Mouse (Mus musculus) embryo, embryonic 11.5 days (tissue): Measurements from ENCODE around the gene Bod1.

Experiments
- DNase-seq: peaks from one replicate; pipeline ENCODE4 v3.0.0-alpha.2; 2012; ENCODE audit warnings: low read depth, low spot score

Gene Bod1

DNA sequence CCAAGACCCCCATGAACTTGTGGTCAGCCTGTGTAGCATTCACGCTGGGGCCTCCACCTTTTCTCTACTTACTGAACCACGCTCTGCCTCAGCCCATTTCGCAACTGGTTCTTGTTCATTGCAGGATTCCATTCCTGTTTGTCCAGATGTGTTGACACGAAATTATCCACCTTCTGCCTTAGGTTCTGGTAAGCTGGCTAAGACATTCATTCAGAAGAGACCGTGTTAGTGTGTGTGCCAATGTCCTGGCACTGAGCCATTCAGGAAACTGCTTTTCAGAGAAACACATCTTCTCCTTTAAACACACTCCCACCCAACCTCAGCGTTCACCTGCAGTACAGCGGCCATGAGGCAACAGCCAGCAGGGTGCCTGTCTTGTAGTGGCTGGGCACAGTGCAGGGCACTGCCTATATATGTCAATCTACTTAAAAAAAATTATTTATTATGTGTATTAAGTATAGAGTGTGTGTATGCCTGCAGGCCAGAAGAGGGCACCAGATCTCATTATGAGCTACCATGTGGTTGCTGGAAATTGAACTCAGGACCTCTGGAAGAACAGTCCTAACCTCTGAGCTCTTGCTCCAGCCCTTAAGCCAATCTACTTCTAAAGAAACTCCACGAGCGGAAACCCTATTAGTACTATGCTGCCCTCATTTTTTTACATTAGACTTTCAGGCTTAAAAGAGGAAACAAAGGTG lies 2.4 kb downstream of the Bod1 start:
- no peak for DNase-seq

DNA sequence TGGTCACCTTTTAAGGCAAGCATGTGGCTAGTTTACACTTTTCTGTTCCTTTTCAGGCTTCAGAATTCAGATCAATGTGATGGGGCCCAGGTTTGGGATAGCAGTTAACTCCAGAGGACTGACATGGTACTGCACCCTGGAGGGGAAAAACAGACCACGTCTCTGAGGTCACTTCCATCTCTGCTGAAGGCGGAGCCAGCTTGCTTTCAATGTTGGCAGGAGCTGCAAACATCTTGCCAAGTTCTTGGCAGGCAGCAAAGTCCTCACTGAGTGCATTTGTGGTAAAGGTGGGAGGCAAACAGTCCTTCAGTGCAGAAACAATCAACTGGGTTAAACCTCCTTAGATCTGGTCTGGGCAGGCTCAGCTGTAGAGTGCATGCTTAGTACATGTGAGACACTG lies 7.5 kb downstream of the Bod1 start:
- DNase-seq = no peak

DNA sequence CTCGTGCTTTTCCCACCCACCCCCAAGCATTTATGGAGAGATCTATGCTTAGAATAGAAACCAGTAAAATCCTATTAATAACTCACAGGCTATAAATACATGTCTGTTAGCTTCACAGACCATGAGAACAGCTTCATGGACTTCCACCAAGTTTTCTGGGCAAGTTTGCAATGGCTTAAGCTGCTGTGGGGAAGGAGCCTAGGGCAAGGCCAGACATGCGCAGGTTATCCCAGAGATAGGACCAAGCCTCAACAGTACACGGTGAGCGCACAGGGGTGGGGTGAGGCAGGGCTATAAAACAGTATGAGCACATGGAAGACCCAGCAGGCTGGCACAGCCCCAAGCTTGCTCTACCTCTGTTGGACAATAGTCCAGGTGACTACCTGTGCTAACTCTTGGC lies 8.2 kb downstream of the Bod1 start:
- no peak for DNase-seq

DNA sequence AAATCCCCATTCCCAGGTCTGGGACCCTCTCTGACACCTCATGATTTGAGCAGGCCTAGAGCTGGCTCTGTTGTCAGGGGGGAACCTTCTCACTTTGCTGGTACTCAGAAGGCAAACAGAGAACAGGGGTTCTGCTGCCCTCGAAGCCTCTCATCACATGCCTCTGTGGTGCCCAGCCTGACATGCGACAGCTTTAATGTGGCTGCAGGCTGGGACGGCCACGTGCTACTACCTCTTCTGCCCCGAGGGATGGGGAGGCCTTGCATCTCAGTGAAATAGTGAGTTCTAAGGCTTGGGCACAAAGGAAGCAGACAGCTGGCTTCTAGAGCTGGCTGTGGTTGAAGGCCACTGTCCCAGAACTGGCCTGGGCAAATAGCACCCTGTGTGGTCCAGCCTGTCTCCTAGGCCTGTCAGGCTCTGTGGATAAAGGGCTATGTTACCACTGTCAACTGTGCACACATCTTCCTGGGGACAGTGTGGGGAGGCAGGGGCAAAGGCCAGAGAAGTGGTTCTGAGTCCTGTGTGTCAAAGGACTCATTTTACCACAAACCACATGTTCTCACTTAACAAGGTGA lies 8.7 kb downstream of the Bod1 start:
- DNase-seq = no peak

DNA sequence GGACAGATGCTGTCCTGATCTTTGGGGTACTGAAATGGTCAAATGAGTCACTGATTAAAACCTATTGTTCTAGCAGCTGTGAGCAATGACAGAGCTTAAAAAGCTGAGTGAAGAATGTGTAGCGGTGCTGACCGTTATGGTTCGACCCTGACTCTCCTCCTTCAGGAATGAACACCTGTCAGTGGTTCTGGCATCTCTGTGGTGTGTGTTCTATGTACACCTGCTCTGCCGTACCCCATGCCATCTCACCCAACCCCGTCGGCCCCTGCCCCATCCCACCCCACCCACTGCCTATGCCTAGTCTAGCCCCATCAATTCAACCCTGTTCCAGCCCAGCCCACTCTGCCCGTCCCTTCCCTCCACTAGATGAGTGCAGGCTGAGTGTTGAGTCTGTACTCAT lies 9.5 kb downstream of the Bod1 start:
- DNase-seq = no peak

DNA sequence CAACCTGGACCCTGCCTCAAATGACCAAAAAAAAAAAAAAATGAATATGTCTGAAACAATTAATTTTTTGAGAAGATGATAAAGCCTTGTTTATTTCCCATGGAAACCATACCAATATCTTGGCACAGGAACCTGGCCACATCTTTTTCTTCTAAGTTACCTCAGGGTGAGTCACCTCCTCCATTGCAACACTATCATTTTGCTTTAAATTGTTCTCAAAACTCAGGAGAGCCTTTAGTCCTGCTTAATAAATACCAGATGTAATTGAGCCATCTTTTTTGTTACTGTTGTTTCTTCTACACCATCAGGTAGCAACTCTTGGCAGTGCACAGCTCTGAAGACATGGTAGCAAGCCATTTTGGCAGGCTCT lies 13.9 kb downstream of the Bod1 start:
- no peak for DNase-seq

DNA sequence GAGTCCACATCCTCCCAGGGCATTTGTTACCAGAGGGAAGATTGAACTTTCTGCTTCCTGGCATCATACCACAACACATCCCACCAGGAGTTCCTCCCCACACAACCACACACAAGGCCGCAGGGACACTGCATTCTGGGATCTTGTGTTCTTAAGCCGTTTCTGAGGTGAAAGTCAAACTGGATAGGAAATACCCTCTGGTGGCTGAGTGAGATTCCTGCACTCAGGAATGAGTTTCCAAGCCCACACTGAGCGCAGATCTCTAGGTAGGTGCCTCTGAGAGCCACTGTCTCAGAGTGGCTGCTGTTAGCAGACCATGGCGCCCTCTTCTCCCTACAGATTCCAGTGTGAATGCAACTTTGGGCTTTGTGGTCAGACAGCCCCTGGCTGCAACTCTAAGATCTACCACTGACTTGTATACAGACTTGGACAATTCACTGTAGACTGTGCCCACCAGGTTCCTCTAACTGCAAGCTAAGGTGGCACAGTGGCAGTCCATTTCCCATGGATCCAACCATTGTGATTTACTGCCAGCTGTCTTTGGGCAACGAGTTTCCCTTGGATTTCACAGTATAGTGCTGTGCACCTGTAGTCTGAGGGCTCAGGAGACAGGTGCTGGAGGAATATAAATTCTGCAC lies 14.4 kb downstream of the Bod1 start:
- DNase-seq = no peak

DNA sequence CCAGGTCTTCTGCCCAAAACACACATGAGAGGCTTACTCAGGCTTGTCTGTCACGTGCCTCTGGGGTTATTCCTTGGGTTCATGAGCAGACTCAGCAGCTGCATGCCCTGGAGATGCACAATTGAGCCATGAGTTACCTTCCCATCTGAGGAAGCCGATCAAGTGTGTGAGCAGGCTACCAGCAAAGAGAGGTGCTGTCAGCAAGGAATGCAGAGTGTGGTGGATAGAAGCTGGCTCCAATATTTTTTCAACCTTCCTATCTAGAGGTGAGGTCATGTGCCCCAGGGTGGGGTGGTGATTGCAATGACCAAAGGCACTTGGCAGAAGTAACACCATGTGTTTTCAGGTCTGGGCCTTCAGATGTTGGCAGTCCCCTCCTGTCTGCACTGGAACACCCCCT lies 22.2 kb downstream of the Bod1 start:
- DNase-seq = no peak

DNA sequence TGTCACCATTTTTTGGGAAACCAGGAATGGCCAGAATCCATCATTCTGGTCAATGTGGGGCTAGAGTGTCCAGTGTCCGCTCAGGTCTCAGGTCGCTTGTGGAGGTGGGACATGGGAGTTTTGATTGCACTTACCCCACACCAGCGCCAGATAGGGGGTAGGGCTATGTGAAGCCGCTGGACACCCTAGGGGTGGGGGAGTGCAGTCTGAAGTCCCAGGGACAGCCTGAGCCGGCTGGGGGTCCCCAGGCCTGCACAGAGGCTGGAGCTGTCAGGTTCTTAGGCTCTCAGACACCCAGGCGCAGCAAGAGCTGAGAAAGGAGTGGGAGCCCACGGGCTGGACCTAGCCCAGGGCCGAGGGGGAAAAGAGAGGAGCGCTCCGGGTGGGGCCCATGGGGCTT lies 24.4 kb downstream of the Bod1 start:
- DNase-seq = no peak

DNA sequence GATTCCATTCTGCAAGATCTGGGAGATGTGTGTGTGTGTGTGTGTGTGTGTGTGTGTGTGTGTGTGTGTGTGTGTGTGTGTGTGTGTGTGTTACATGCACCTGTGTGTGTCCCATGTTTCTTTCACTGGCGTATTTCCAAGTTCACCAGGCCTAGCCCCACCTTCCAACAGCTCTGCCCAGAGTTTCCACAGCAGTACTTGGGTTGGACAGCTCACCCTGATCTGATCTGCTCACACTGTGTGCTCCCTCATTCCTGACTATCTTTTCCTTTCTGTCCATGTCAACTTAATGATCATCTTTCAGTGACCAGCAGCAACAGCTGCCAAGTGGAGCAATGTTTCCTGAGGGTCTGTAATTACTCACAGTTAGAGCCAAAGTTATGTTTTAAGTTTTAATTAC lies 25.1 kb downstream of the Bod1 start:
- DNase-seq = no peak

DNA sequence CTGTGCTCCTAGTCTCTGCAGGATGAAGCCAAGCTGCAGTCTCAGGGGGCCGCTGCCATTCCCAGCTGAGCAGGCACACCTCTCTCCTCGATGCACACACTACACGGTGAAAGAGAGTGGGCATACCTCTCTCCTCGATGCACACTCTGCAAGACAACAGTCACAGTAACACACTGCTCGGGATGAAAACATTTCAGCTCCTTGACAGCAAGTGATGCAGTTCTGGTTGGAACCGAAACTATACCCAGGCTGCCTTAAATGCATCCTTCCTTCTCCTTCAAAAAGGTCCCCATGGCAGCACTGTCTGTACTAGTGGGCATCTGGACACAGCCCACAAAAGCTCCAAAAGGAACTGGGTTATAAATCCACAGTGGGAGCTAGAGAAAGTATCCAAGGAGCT lies 28.6 kb downstream of the Bod1 start:
- no peak for DNase-seq

DNA sequence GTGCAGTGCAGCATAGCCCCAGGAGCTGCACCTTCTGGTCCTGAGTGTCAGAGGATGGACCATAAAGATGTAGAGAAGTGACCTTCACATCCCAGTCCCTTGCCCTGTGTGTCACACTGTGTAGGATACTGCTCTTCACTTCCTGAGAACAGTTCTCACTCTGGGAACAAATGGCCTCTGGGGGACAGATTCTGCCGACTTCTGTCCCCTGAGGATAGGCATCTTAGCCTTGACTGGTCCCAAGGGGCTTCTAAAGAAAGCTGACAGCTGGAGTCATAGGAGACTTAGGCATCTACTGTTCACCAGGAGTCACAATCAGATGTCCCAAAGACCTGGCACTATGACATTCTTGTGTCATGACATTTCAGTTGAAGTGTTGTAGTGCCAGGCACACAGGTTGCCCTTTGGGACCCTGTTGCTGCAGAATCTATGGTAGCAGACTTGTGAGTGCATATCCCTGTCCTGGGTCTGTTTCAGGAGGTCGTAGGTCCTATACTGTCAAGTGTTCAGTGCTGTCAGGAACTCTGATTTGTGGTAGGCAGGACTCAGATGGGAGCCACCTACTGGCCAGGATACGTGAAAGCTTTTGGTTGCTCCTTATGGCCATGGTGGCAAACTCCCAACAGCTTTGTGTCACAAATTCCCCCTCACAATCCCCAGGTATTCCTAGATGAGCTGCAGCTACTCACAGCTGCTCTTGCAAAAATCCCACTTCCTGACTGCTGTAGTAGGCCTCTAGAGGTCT lies 30.4 kb downstream of the Bod1 start:
- DNase-seq = no peak

DNA sequence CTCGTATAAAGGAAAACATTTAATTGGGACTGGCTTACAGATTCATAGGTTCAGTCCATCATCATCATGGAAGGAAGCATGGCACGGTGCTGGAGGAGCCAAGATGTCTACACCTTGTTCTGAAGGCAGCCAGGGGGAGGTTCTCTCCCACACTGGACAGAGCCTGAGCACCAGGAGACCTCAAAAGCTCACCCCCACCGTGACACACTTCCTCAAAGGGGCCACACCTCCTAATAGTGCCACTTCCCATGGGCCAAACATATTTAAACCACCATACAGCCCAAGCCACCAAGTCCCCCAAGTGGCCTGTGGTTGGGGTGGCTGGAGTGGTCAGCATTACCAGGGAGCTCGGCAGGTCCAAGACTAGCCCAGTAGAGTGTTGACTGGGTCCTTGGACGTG lies 31.5 kb downstream of the Bod1 start:
- DNase-seq = no peak

DNA sequence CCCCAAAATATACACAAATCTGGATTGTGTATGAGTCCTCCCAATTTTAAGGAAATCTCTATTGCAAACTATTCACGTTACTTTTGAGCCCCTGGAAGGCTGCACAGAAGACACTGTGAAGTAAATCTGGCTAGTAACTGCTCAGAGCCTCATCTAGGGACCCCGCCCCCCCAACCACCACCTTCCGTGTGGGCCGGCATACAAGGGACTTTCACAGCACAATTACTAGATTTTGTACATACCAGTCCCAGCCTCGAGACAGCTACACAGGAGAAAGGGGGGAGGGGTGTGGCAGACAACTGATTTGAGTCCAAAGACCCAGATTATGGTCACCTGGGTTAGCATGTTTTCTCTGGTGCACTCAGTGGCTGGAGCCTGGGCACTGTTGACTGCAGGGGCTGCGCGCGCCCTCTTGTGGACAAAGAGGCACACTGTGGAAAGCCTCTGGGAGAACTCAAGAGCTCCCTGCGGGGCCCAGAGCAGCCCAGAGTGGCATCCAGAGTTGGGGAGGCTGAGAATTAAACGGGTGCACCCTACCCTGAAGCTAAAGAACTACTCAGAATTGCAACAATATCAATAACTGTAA lies 33.8 kb downstream of the Bod1 start:
- DNase-seq = peak; percentile 52

DNA sequence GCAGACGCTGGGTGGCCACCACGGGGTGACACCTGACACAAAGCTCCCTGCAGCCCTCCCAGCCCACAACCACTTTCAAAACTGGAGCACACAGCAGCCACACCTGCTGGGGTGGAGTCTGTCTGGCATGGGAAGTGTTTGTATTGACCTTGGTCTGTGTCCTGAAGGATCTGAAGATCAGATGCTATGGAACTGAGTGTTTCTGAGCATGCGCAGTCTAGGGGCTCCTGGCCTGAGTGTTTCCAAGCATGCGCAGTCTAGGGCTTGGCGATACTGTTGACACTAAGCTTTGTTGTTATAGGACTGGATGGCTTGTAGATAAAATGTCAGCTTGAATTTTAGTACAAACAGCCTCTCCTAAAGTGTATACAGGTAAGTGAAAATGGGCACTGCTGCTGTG lies 43.0 kb downstream of the Bod1 start:
- DNase-seq = no peak

DNA sequence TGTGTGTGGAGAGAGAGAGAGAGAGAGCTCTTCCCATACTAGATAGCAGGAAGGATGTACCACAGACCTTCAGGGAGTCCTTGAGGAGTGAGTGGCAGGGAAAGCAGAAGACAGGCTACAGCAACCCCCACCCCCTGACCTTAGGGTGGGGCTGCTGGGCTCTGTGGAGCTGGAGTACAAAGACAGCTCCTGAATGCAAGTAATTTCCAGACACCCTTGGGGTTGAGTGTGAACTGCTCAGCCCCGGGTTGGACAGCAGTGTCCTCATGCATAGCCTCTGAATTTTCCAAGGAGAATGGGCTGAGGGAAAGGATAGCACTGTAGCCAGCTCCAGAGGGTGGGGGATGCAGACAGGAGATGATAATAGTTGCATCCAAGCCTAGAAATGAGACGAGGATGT lies 50.9 kb downstream of the Bod1 start:
- no peak for DNase-seq

DNA sequence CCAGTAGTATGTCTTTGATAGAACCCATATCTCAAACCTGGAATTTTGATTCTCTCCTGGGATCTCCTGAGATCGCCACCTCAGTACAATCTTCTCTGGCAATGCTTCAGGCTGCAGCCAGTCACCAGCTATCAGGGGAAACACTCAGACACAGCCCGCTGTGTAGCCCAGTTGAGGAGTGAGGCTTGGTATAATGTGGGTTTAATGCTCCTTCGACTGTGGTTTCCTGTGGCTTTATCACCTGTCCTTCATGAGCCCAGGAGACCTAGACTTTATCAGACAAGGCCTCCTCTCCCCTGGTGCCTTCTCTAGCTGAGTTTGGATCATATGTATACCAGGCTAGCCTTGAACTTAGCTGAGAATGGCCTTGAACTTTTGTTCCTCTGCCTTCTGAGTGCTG lies 53.9 kb downstream of the Bod1 start:
- no peak for DNase-seq

DNA sequence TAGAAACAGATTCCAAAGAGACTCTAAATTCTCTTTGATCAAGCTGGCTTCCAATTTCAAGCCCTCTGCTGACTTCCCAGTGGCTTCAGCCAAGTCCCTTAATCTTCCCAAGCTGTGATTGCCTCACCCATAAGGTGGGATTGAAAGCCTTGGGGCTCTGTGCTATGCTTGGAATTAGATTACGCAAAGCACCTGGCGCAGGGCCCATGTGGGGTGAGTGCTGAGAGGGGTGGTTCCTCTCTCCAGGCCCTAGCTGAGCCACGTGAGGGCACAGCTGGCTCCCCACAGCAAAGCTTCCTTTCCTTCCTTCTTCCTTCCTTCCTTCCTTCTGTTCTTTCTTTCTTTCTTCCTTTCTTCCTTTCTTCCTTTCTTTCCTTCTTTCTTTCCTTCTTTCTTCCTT lies 54.4 kb downstream of the Bod1 start:
- no peak for DNase-seq

DNA sequence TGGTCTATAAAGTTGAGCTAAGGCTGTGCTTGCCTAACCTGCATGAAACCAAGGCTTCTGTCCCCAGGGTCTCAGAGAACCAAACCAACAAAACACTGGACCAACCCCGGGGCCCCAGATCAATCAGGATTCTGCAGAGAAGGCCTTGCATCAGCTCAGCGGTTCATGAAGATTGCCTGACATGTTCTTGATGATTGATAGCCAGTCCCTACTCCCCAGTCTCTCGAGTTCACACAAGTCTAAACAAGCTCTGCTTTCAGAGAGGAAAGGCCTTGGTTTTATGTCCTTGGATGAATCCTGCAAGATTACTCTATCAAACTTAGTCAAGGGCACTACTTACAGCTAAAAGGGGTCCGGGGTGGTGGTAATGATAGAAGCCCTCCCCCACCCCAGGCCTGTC lies 55.0 kb downstream of the Bod1 start:
- no peak for DNase-seq
